Mouse (Mus musculus) Muller cell, postnatal 12 days (primary cell): ENCODE results near the gene Kirrel.

ENCODE experiments used
- DNase-seq: peaks from one replicate; pipeline ENCODE4 v3.0.0-alpha.2; 2015; ENCODE audit errors: inconsistent ontology term

Kirrel gene

GRCm38 (mm10) chr3:87167621-87168020 is 6.9 kb downstream of the Kirrel start:
- no peak for DNase-seq

- DNase-seq, result peak; percentile 64
Observed at GRCm38 (mm10) chr3:87165291-87165881, 9.2 kb downstream of the Kirrel start.

GRCm38 (mm10) chr3:87164099-87164815 is 10.3 kb downstream of the Kirrel start:
- no peak for DNase-seq

GRCm38 (mm10) chr3:87163116-87163515 is 11.4 kb downstream of the Kirrel start:
- DNase-seq, result no peak

GRCm38 (mm10) chr3:87162380-87162779 is 12.2 kb downstream of the Kirrel start:
- no peak for DNase-seq

GRCm38 (mm10) chr3:87161601-87162000 is 12.9 kb downstream of the Kirrel start:
- DNase-seq, result no peak

GRCm38 (mm10) chr3:87160819-87161509 is 13.6 kb downstream of the Kirrel start:
- peak; percentile 49 for DNase-seq

- DNase-seq, result peak; percentile 60
Observed at GRCm38 (mm10) chr3:87159190-87159589, 15.4 kb downstream of the Kirrel start.

GRCm38 (mm10) chr3:87157767-87158291 is 16.7 kb downstream of the Kirrel start:
- peak; percentile 92 for DNase-seq

- DNase-seq, result no peak
Observed at GRCm38 (mm10) chr3:87157297-87157696, 17.2 kb downstream of the Kirrel start.

GRCm38 (mm10) chr3:87154398-87155287 is 19.9 kb downstream of the Kirrel start:
- peak; percentile 69 for DNase-seq

- DNase-seq, result no peak
Observed at GRCm38 (mm10) chr3:87153038-87153437, 21.5 kb downstream of the Kirrel start.

GRCm38 (mm10) chr3:87152111-87152738 is 22.3 kb downstream of the Kirrel start:
- peak; percentile 61 for DNase-seq

GRCm38 (mm10) chr3:87151294-87151826 is 23.2 kb downstream of the Kirrel start:
- no peak for DNase-seq

- DNase-seq, result peak; percentile 97
Observed at GRCm38 (mm10) chr3:87150689-87151244, 23.8 kb downstream of the Kirrel start.

GRCm38 (mm10) chr3:87150056-87150688 is 24.4 kb downstream of the Kirrel start:
- no peak for DNase-seq

- DNase-seq, result no peak
Observed at GRCm38 (mm10) chr3:87149425-87149824, 25.1 kb downstream of the Kirrel start.

GRCm38 (mm10) chr3:87144476-87145240 is 29.9 kb downstream of the Kirrel start:
- DNase-seq, result no peak

- DNase-seq, result no peak
Observed at GRCm38 (mm10) chr3:87140284-87140683, 34.3 kb downstream of the Kirrel start.
